Mouse (Mus musculus): ENCODE data around the gene Pafah1b3. TPM values are rescaled to one million over a fixed set of nuclear protein-coding genes. Genes with fewer than 3 reads are reported as not detected.
A peak's percentile ranks its signal among the peaks of the same experiment; 100 is the strongest.

Gene Pafah1b3
- polyA plus RNA-seq, 1 experiment from 2014 or later, result 189 TPM

DNA sequence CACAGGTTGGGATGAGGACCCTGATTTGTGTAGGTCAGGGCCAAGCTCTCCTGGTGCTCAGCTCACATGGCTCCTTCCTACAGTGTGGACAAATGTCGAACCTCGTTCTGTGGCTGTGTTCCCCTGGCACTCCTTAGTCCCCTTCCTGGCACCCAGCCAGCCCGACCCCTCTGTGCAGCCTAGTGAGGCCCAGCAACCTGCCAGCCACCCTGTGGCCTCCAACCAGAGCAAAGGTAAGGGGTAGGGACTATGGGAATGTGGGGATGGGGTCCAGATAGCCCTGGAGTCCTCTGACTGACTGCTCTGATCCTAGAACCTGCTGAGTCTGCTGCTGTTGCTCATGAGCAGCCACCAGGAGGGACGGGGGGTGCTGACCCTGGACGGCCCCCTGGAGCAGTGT is 13.0 kb downstream of the Pafah1b3 start:
- no peak for DNase-seq (ENCODE audit: low spot score)
- H3K27me3 ChIP-seq (ENCODE audit: insufficient read depth, poor library complexity, severe bottlenecking), result no peaks in the 10 kb centered on the region
- 0 out of 2 replicates have a peak overlapping the region, but pooled peaks have one; percentile 25 for H3K27ac ChIP-seq
- H3K4me3 ChIP-seq, result no peak overlapping the region
- peaks cover 46% of the 10 kb centered on the region for H3K4me1 ChIP-seq
- WGBS, result 74% methylated on average over 5 of the region's 5 CpGs
- H3K9me3 ChIP-seq, result no peaks in the 10 kb centered on the region; the same call in 1 of the 2 replicates
- peaks cover 53% of the 10 kb centered on the region for H3K36me3 ChIP-seq

DNA sequence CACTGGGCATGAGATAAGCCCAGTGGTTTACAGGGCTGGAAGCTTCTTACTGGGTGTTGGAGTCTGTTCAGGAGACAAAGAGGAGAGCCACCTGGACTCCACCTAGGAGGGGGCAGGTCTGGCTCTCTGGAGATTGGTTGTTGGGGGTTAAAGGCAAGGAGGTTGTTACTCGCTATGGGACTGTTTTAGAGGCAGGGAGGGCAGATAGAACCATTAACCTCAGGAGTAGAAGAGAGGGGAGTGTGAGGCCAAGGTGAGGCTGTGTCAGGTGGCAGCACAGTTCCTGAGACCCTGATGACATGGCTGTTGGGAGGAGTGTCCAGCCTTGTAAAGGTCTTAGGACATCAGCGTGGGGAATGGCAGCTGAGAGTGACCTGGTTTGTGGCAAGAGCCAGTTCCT is 13.6 kb downstream of the Pafah1b3 start:
- peaks cover 52% of the 10 kb centered on the region for H3K4me1 ChIP-seq
- H3K4me3 ChIP-seq, result peak overlapping the region; percentile 89
- no peaks in the 10 kb centered on the region for H3K27me3 ChIP-seq (ENCODE audit: insufficient read depth, poor library complexity, severe bottlenecking)
- DNase-seq (ENCODE audit: low spot score), result no peak
- H3K36me3 ChIP-seq, result peaks cover 47% of the 10 kb centered on the region
- 69% methylated on average over 2 of the region's 2 CpGs for WGBS
- H3K27ac ChIP-seq, result peak overlapping the region; percentile 98; the same call in 1 of the 2 replicates
- H3K9me3 ChIP-seq, result no peaks in the 10 kb centered on the region

DNA sequence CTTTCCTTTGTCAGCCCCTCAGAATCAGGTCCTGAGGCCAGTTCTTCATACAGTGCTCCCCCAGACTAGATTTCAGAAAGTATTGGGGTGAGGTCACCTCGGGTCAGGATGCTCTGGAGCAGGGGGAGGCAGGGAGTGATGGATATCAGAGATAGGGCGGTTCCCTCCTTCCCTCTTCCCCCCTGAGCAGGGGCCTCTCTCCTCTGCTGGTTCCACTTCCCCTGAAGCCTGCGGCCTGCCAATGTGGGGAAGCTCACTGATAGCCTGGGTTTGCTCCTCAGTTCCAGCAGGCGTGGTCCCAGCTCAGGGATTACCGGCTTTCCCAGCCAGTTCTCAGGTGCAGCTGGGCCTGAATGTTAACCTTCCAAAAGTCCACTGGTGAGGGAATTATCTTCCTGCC is 14.1 kb downstream of the Pafah1b3 start:
- no peaks in the 10 kb centered on the region for H3K9me3 ChIP-seq
- peaks cover 52% of the 10 kb centered on the region for H3K4me1 ChIP-seq
- H3K27me3 ChIP-seq (ENCODE audit: insufficient read depth, poor library complexity, severe bottlenecking), result no peaks in the 10 kb centered on the region
- 20% methylated on average over 5 of the region's 5 CpGs for WGBS
- peak overlapping the region; percentile 89 for H3K4me3 ChIP-seq
- H3K36me3 ChIP-seq, result peaks cover 41% of the 10 kb centered on the region
- H3K27ac ChIP-seq, result peak overlapping the region; percentile 98
- DNase-seq (ENCODE audit: low spot score), result no peak

DNA sequence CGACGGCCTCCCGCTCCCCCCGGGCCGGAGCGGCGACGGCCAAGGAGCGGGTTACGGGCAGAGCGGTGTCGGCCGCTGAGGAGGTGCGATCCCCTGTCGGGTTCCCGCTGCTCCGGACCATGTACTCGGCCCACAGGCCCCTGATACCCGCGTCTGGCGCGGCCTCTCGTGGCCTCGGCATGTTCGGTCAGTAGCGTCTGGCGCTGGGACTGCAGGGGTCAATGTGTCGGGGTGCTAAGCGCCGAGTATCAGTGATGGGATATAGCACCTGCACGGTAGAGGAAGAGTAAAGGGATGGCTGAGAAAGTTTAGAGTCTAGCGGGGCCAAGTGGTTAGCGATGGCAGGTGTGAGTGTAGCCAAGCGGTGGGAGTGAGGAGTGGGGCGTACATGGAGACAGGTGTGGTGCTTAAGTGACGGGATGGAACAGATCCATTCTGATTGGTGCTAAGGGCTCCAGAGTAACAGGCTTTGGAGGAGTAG is 15.0 kb downstream of the Pafah1b3 start:
- peaks cover 33% of the 10 kb centered on the region for H3K36me3 ChIP-seq
- peaks cover 55% of the 10 kb centered on the region for H3K4me1 ChIP-seq
- peak; percentile 90 for DNase-seq (ENCODE audit: low spot score)
- WGBS, result under 1% methylated on average over 34 of the region's 36 CpGs
- H3K9me3 ChIP-seq, result no peaks in the 10 kb centered on the region
- H3K4me3 ChIP-seq, result peak overlapping the region; percentile 89
- no peaks in the 10 kb centered on the region for H3K27me3 ChIP-seq (ENCODE audit: insufficient read depth, poor library complexity, severe bottlenecking)
- H3K27ac ChIP-seq, result peak overlapping the region; percentile 98

DNA sequence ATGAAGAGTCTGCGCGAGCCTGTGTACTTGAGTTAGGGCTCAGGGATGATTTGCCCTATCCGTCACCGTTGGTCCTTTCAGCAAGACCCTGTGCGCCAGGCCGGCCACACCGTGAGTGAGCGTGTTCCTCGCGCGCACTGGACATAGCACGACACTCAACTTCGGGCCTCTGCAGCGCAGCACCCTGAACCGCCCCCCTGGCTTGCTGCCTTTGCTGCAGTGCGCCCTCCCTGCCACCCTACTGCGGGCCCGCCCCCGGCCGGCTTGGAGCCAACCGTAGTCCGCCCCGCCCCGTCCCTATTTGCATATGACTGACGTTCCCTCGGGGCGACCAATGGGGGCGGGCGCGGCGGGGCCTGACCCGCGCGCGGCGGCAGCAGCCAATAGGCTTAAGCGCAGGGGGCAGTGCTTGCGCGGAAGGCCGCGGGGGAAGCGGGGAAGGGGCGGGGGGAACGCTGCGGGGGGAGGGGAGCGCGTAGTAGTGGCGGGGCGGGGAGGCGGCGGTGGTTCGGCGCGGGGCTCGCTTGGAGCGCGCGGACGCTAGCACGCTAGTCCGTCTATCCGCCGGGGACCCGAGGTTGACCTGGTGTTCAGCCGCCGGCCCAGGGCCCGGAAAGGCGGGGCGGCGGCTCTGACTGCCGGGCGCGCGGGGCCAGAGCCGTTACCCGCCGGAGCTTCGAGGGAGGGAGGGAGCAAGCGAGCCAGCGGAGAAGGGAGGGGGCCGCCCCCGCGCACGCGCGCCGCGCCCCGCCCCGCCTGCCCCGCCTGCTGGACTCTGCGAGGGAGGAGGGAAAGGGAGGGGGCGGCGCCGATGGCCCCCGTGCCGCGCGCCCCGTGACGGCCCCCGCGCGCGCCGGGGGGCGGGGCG is 15.8 kb downstream of the Pafah1b3 start:
- Histone ChIP-seq H3K4me3 (peak overlapping the region; percentile 89), H3K9me3 (no peaks in the 10 kb centered on the region), H3K27me3 (ENCODE audit: insufficient read depth, poor library complexity, severe bottlenecking) (no peaks in the 10 kb centered on the region), H3K27ac (peak overlapping the region; percentile 98), H3K4me1 (peaks cover 63% of the 10 kb centered on the region), H3K36me3 (peaks cover 25% of the 10 kb centered on the region)
- 2% methylated on average over 77 of the region's 108 CpGs for WGBS
- peak; percentile 99 for DNase-seq (ENCODE audit: low spot score)

DNA sequence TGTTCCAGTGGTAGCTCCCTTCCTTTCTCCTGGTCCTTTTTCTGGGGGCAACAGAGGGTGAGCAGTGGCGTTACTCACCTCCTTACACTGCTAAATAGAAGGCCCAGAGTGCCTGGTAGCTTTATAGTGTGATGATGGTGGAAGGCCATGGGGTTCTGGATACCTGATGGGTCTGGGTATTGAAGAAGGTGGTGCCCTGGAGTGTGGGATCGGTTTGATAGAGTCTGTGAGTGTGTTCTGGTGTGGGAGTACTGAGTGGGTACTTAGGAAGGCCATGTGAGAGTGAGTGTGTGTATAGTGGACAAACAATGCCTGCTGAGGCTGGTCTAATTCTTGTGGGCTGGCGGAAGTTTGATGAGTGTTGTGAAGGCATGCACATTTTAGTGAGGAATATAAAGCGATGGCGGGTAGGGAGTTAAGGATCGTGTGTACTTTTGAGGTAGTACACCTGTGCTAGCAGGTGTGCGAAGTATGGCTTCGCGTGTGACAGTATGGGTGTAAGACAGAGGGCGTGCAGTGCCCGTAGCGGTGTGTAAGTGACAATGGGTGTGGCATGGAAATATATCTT is 16.5 kb downstream of the Pafah1b3 start:
- Histone ChIP-seq H3K27ac (peak overlapping the region; percentile 98), H3K27me3 (ENCODE audit: insufficient read depth, poor library complexity, severe bottlenecking) (no peaks in the 10 kb centered on the region), H3K36me3 (peaks cover 18% of the 10 kb centered on the region), H3K4me1 (peaks cover 69% of the 10 kb centered on the region), H3K4me3 (peak overlapping the region; percentile 89), H3K9me3 (no peaks in the 10 kb centered on the region)
- no peak for DNase-seq (ENCODE audit: low spot score)
- WGBS, result 24% methylated on average over 12 of the region's 12 CpGs

DNA sequence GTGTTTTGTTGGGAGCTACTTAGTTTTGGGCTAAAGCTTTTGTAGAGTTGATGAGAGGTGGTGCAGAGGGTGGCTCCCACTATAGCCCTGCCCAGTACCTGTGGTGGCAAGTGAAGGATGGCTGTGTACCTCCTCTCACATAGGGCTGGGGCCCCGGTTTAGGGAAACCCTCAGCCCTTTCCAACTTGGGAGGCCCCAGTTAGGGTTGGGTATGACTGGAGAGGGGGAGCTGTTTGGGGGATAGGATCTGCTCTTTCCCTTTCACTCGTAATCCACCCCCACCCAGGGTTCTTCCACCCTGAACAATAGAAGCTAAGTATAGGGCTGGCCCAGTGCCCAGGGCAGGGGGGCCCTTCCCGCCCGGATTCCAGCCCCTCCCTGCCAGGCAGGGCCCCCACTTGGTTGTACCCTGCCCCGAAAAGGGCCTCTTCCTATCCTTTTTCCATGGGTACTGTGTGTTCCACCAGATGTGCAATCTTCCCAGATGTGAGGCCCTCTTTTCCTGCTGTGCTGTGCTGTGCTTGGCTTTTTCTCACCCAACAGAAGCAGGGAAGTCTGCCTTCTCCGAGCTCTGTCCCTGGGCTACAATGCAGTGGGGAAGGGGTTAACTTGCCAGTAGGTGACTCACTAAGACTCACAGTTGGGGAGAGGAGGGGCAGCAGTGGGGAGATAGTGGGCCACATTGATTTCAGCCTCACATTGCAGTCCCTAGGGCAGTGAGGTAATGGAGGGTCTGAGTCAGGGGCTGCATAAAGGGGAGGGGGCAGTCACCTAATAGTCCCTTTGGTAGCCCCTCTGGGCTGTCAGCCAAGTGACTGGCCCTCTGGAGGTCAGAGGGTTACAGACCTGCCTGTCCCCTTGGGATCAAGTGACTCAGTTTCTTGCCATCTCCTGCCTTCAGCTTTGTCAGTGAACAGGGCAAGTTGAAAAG is 17.7 kb downstream of the Pafah1b3 start:
- peak; percentile 93 for DNase-seq (ENCODE audit: low spot score)
- Histone ChIP-seq H3K4me3 (peak overlapping the region; percentile 89), H3K27ac (peak overlapping the region; percentile 98), H3K27me3 (ENCODE audit: insufficient read depth, poor library complexity, severe bottlenecking) (no peaks in the 10 kb centered on the region), H3K4me1 (peaks cover 79% of the 10 kb centered on the region), H3K36me3 (peaks cover 6% of the 10 kb centered on the region), H3K9me3 (no peaks in the 10 kb centered on the region)
- WGBS, result 2% methylated on average over 6 of the region's 6 CpGs

DNA sequence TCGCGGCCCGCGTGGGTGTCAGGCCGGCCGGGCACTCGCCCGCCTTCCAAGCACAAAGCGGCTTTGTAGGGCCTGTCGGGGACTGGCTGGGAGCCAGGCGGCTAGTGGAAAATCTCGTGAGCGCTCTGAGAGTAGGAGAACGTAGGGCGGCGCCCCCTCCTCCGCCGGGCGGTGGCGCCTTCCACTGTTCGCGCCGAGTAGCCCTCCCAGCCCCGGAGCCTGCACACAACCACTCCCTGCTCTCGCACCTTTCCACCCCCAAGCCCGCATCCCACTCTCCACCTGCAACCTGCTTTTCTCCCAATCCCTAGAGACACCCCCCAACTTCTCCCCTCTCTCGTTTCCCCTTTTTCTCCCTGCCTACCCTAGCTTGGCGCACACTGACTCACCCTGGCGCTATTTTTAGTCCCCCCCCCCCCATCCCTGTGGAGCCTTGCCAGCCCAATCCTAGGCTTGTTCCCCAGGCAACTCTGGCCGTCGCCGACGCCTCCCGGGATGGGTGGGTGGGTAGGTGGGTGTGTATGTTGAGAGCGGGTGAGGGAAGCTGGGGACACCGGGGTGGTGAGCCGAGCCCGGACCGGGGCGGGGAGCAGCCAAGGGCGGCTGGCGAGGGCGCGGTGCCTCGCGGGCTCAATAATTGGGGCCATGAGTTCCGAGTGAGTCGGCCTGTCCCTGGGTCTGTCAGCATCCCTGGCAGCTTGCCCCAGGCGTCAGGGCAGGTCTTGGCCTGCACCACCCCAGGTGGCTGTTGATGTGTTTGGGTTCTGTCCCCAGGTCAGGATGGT is 18.5 kb downstream of the Pafah1b3 start:
- Histone ChIP-seq H3K4me3 (peak overlapping the region; percentile 89), H3K9me3 (no peaks in the 10 kb centered on the region), H3K4me1 (peaks cover 78% of the 10 kb centered on the region), H3K27me3 (ENCODE audit: insufficient read depth, poor library complexity, severe bottlenecking) (no peaks in the 10 kb centered on the region), H3K27ac (peak overlapping the region; percentile 98), H3K36me3 (no peaks in the 10 kb centered on the region)
- peak; percentile 92 for DNase-seq (ENCODE audit: low spot score)
- under 1% methylated on average over 47 of the region's 49 CpGs for WGBS

DNA sequence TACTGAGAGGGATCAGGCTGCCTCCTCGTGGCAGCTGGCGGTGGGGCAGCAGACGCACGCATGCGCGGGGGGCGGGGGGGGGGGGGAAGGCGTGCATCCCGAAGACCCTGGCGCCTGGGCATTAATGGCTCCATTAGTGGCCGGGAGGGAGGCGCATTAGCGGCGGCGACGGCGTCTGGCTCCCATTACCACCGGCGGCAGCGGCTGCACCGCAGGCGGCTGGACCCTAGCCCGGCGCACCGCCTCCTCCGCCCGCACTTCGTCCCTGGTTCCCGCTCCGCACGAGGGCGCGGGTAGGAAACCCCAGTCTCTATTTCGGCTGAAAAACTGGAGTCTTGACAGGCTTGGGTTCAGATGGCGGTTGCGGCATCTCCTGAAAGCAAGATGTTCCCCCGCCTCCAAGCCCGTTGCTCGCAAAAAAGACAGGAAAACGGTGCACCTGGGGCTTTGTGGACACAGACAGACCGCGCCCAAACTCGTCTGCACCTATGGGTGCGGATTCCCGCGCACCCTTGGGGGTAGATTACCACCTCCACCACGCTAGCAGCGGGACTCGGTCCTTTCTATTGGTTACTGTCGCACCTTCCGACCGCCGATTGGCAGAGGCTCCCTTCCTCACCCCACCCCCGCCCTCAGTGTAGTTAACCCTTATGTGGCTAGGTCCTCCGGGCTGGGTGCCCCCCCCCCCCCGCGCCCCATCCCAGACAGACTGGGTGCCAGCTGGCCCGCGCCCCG is 19.3 kb downstream of the Pafah1b3 start:
- Histone ChIP-seq H3K4me3 (peak overlapping the region; percentile 89), H3K36me3 (peaks cover 6% of the 10 kb centered on the region; the same call in 1 of the 2 replicates), H3K27ac (peak overlapping the region; percentile 98), H3K27me3 (ENCODE audit: insufficient read depth, poor library complexity, severe bottlenecking) (no peaks in the 10 kb centered on the region), H3K4me1 (peaks cover 78% of the 10 kb centered on the region), H3K9me3 (no peaks in the 10 kb centered on the region)
- DNase-seq (ENCODE audit: low spot score), result peak; percentile 97
- under 1% methylated on average over 53 of the region's 60 CpGs for WGBS

DNA sequence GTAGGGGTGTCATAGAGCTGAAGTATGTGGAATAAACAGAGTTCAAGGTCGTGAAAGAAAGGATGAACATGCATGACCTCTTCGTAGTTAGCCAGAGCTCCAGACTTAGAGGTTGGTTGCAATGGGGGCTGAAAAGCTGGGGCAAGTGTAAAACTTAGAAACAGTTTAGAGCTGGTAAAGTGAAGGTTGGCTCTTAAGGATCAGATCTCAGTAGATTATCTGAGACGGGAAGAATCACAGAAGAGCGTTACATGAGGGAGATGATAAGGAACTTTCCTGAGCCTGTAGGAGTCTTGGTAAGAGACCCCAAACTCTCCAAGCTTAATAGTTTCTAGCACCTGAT is 19.8 kb downstream of the Pafah1b3 start:
- Histone ChIP-seq H3K36me3 (peaks cover 11% of the 10 kb centered on the region), H3K4me3 (peak overlapping the region; percentile 89), H3K27ac (peak overlapping the region; percentile 98), H3K4me1 (peaks cover 78% of the 10 kb centered on the region), H3K9me3 (no peaks in the 10 kb centered on the region), H3K27me3 (ENCODE audit: insufficient read depth, poor library complexity, severe bottlenecking) (no peaks in the 10 kb centered on the region)
- WGBS, result 10% methylated on average over 4 of the region's 4 CpGs
- DNase-seq (ENCODE audit: low spot score), result no peak

DNA sequence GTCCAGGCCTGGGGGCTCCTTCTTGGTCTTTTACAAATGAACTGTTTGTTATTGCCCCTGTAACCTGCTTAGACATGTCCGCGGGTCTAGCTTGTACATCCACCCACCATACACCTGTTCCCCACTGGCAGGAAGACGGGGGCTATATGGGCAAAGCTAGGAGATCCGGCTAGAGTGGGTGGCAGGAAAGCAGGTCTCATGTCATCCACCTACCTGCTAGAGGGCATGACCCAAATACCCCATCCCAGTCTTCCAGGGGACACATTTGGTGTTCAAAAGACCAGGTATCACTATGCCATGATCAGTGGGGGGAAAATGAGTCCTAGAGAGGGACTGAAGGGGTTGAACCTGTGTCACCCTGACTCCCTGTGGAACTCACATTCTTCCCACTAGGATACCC is 20.4 kb downstream of the Pafah1b3 start:
- Histone ChIP-seq H3K4me3 (peak overlapping the region; percentile 89), H3K36me3 (peaks cover 17% of the 10 kb centered on the region), H3K27ac (peak overlapping the region; percentile 98), H3K27me3 (ENCODE audit: insufficient read depth, poor library complexity, severe bottlenecking) (no peaks in the 10 kb centered on the region), H3K9me3 (no peaks in the 10 kb centered on the region), H3K4me1 (peaks cover 82% of the 10 kb centered on the region)
- 86% methylated on average over 4 of the region's 4 CpGs for WGBS
- no peak for DNase-seq (ENCODE audit: low spot score)
